10 mouse cellular contexts compared by ENCODE assay signal in genomic region chr10:116871329-116872015, GRCm38 (mm10). TPM values are rescaled to one million over a fixed set of nuclear protein-coding genes. Genes with fewer than 3 reads are reported as not detected.
DNase-seq lines count a peak whose midpoint lies in the region; ATAC-seq and TF ChIP-seq lines count a peak whose summit lies in the region.
"Had no signal": no experiment of that assay in that cellular context is flagged by ENCODE, and none has a peak within 500 bp of the region (broad histone marks: within the 10 kb centered on the region; RNA-seq: fewer than 3 reads in every experiment).

No protein-coding gene starts in this region.

- in situ Hi-C loops in CH12.LX (cut with MboI; ENCODE audit: low pct_ligation_motif_present, low pct_unique_long_range_greater_than_20kb, low sequenced_read_pairs): no loop called here

- no peaks in the 10 kb centered on the region for H3K27me3 ChIP-seq in CH12.LX (replicated peaks)
- no peaks in the 10 kb centered on the region for H3K27me3 ChIP-seq in liver, postnatal 0 days (ENCODE audit: insufficient read depth, low read length)
- H3K27me3 ChIP-seq: limb, embryonic 13.5 days had no signal

- dilution Hi-C loops in CH12.LX (cut with MboI; ENCODE audit: extremely low pct_ligation_motif_present, extremely low pct_unique_long_range_greater_than_20kb, low sequenced_read_pairs): no loop called here

- WGBS in liver, postnatal 0 days (ENCODE audit: insufficient replicate concordance): 76% methylated on average over 12 of the region's 12 CpGs

- no peak for TF ChIP-seq CTCF in CH12.LX (conservative IDR thresholded peaks at IDR 0.05 in 1 of 2, IDR thresholded peaks at IDR 0.05 in 1 of 2; ENCODE audit: low read depth in 2 of 2, low read length in 2 of 2)
- no peak for TF ChIP-seq CTCF in liver, postnatal 0 days (IDR thresholded peaks at IDR 0.05; ENCODE audit: low read depth)

- H3K4me2 ChIP-seq in CH12.LX (ENCODE audit: insufficient read depth, low read depth, poor library complexity, severe bottlenecking): peak overlapping the region; percentile 62
- no peak overlapping the region for H3K4me2 ChIP-seq in liver, postnatal 0 days (ENCODE audit: low read depth, low read length)

- no peak for TF ChIP-seq POLR2A in CH12.LX (IDR thresholded peaks at IDR 0.05; ENCODE audit: low read depth, low read length)

- peak; percentile 97 for ATAC-seq in frontal cortex, adult (ENCODE audit: low TSS enrichment)
- ATAC-seq in liver, postnatal 0 days: no peak

- peaks cover 8 to 24% of the 10 kb centered on the region in 2 experiments for H3K4me1 ChIP-seq in CH12.LX (ENCODE audit: control insufficient read depth in 1 of 2, insufficient read depth in 2 of 2)
- H3K4me1 ChIP-seq in liver, postnatal 0 days (ENCODE audit: insufficient read depth): no peaks in the 10 kb centered on the region

- no peak for TF ChIP-seq RAD21 in CH12.LX (IDR thresholded peaks at IDR 0.05; ENCODE audit: low read depth, low read length)

- H3K4me3 ChIP-seq in CH12.LX (replicated peaks in 1 of 3; ENCODE audit: low read depth in 2 of 3, low read length in 2 of 3, poor library complexity in 1 of 3): peak overlapping the region in 1 of 3 experiments; percentile 40
- H3K4me3 ChIP-seq in liver, postnatal 0 days (ENCODE audit: low read depth, low read length): no peak overlapping the region
- H3K4me3 ChIP-seq: limb, embryonic 13.5 days had no signal

- no peaks in the 10 kb centered on the region for H3K36me3 ChIP-seq in CH12.LX (replicated peaks in 1 of 2; ENCODE audit: control insufficient read depth in 1 of 2, insufficient read depth in 1 of 2, low read length in 1 of 2)
- H3K36me3 ChIP-seq in liver, postnatal 0 days (replicated peaks; ENCODE audit: insufficient read depth, low read length): no peaks in the 10 kb centered on the region
- H3K36me3 ChIP-seq: limb, embryonic 13.5 days had no signal

- no peak for TF ChIP-seq EP300 in CH12.LX (IDR thresholded peaks at IDR 0.05; ENCODE audit: low read length)
- TF ChIP-seq EP300 in liver, postnatal 0 days (IDR thresholded peaks at IDR 0.05; ENCODE audit: low read depth): no peak

- H3K9me3 ChIP-seq in CH12.LX (replicated peaks; ENCODE audit: low read length): no peaks in the 10 kb centered on the region
- no peaks in the 10 kb centered on the region for H3K9me3 ChIP-seq in liver, postnatal 0 days (ENCODE audit: low read length)
- H3K9me3 ChIP-seq: limb, embryonic 13.5 days had no signal

- DNase-seq in frontal cortex, postnatal 25 days (ENCODE audit: low spot score in 2 of 2): no peak
- no peak for DNase-seq in CH12.LX (ENCODE audit: extremely low read depth)
- DNase-seq in cerebellum, adult 9-11 months: peak; percentile 97
- peak; percentile 34 to 58 for DNase-seq in layer of hippocampus, postnatal 10 days (ENCODE audit: low spot score in 2 of 2)
- no peak for DNase-seq in liver, postnatal 0 days
- no peak for DNase-seq in lung, postnatal 4 days
- no peak for DNase-seq in spleen, adult 18-20 months

- H3K79me2 ChIP-seq in CH12.LX (replicated peaks; ENCODE audit: control insufficient read depth, extremely low read depth, insufficient read depth, poor library complexity, severe bottlenecking): no peaks in the 10 kb centered on the region

- H3K27ac ChIP-seq in CH12.LX (ENCODE audit: insufficient read depth, low read depth): no peak overlapping the region
- no peak overlapping the region for H3K27ac ChIP-seq in liver, postnatal 0 days (ENCODE audit: low read depth)
- H3K27ac ChIP-seq: limb, embryonic 13.5 days had no signal

- H3K9ac ChIP-seq in CH12.LX (ENCODE audit: insufficient read depth, low read depth): 0 out of 2 replicates have a peak overlapping the region, but pooled peaks have one; percentile 4
- H3K9ac ChIP-seq in liver, postnatal 0 days (replicated peaks): no peak overlapping the region
- H3K9ac ChIP-seq: limb, embryonic 13.5 days had no signal

TF ChIP-seq in CH12.LX, 34 proteins besides CTCF, POLR2A, EP300 and RAD21:
- TF ChIP-seq NRF1 (IDR thresholded peaks at IDR 0.05; ENCODE audit: low read depth, low read length) (no peak), JUND (conservative IDR thresholded peaks at IDR 0.05; ENCODE audit: low read depth, low read length) (no peak), ZC3H11A (IDR thresholded peaks at IDR 0.05; ENCODE audit: low read depth, low read length) (no peak)
TF ChIP-seq in CH12.LX: peak in this region for 0.

RNA-seq across cellular contexts. Expression of gene Myrfl, which starts 25.2 kb away (rescaled TPM):
- total RNA-seq in CH12.LX (2012; rRNA removed) (not detected in 2 replicates), CH12.LX (2014; rRNA removed) (not detected in 2 replicates)
- polyA plus RNA-seq in CH12.LX (2012; ENCODE audit: insufficient read length, low read depth): not detected in 2 replicates
- total RNA-seq in layer of hippocampus, postnatal 10 days (2021): under 1 TPM; 0.14 to 0.31 TPM
- polyA plus RNA-seq in liver, postnatal 0 days (2015; fragmentation: Nextera tagmentation; extraction: Ambion mirVana): not detected in 2 replicates
- polyA plus RNA-seq: C2C12 had no signal

Comparison
In these comparisons a context has a peak if more than half of its experiments do, and no peak if none do; other contexts are left out.
1. DNase-seq: peak in cerebellum, adult 9-11 months (single experiment) and layer of hippocampus, postnatal 10 days (2 of 2); none in frontal cortex, postnatal 25 days (0 of 2), CH12.LX (single experiment), liver, postnatal 0 days (single experiment), lung, postnatal 4 days (0 of 2) and spleen, adult 18-20 months (0 of 2).